Mouse (Mus musculus) gastrocnemius, postnatal 14 days (tissue): ENCODE results near the gene Fam216b. TPM values are rescaled to one million over a fixed set of nuclear protein-coding genes. Genes with fewer than 3 reads are reported as not detected.

Experiments
- DNase-seq: peaks from one replicate; pipeline ENCODE4 v3.0.0; 2021; ENCODE audit warnings: mixed read lengths
- intact Hi-C: fragments of 180-260 bp; cut with DNase I; formaldehyde crosslinking; loops from one replicate; pipeline ENCODE4 v1.15.1; 2025; ENCODE audit warnings: low total_unique reads
- long read RNA-seq, 2 experiments: library from polyadenylated mRNA; stranded (forward); transcript quantifications; one replicate each; pipeline ENCODE4 v2.0.0; 2021
- total RNA-seq, 2 experiments: library from RNA; stranded (reverse); gene quantifications; 2 replicates each; pipeline ENCODE4 v1.2.3; 2021

Gene Fam216b
- not detected for total RNA-seq
- long read RNA-seq, experiment 1 = 0 reads
- long read RNA-seq, experiment 2 = 0 reads

DNA sequence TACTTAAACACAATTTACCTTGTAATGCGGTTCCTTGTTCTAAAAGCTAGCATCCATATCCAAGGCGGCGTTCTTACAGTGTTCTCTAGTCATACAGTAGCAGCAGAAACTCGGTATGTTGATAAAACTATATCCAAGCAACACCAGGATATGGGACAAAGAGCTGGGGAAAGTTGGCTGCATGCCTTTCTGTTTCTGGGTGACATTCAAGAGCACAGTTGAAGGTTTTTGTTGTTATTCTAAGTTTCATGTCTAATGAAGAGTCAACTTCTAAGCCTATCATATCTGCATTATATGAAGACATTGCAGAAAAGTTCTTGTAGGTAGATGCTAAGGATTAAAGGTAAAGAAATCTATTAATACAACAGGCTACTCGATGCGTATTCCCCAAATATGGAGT is at the start of gene Fam216b:
TSS of gene Fam216b (minus strand) at position 101 of the 400 bp plus-strand sequence.
- intact Hi-C loops = no loop called here
- DNase-seq = no peak

DNA sequence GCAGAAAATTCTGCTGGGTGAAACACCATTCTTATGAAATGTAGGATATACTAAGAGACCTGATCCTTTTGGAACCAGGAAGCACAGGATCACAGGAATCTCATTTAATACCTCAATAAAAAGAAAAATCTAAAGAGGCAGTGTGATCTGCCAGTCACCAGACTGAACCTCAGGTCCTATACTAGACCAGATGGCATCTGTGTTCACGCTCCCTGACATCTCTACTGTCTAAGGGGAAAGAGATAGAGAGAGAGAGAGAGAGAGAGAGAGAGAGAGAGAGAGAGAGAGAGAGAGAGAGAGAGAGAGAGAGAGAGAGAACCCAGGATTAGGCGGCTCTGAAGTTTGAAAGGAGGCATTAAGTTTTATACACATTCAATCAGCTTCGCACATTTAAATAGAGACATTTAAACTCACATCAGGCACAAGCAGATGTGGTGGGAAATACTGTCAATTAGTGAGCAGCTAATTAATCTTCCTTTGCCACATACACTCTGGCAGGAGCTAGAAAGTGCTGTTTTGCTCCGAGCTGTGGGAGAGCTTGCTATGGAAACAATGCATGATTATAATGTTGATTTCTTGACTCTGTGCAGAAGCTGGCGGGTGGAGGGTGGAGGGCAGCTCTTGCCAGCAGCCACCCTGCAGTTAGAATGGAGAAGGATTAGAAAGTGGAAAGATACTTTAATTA is 43.7 kb upstream of the Fam216b start:
- intact Hi-C loops = no loop called here

GRCm38 (mm10) chr14:78126670-78127069 is 37.9 kb upstream of the Fam216b start:
- intact Hi-C loops = no loop called here
- DNase-seq = no peak

More for the DNA sequence above, 43.7 kb upstream of the Fam216b start:
- DNase-seq = no peak

DNA sequence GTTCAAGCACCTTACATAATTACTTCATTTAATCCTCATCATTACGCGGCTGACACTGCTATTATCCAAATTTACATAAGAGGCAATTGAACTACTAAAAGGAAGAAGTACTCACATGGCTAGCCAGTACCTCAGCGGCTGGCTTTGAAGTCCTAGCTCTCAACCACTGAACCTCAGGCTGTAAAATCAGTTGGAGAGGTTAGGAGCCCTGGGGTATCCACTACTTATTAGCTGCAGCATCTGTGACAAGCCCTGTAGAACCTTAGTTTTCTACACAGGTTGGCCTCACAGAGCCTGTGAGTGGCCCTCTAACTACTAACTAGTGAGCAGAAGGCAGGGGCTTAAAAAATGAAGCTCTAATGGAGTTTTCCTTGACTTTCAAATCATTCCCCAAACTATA is 31.5 kb upstream of the Fam216b start:
- intact Hi-C loops = no loop called here
- DNase-seq = no peak

DNA sequence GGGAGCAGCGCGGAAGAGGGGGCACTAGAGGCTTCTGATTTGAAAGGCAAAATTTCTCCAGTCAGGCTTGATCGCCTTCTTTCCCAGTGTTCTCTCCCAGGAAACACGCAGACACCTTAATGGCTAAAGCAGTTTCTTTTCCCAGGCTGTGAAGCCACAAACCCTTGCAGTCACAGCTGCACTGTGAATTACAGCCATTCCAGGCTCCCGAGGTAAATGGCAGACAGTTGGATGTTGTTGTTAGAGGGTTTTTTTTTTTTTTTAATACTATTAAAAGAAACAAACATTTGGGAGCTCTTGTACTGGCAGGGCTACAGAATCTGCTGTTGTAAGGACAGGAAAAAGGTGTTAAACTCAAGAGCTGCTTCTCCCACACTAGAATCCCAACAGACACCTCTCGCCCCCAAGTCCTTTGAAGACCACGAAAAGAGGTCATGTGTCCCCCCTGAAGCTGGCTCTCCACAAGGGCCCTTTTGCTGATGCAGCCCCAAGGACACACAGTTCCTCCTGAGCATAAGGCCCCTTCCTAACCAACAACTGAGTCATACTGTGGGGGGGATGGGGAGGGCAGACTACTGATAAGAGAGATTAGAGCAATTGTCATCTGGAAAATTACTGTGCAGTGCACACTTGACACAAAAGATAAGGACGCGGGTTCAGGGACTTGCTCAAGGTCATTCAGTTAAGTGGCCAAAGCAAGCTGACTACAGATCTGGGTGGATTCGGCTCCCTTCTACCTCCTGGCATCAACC is 30.8 kb upstream of the Fam216b start:
- DNase-seq = no peak
- intact Hi-C loops = no loop called here

- intact Hi-C loops = no loop called here
- DNase-seq = no peak
Measured at GRCm38 (mm10) chr14:78117671-78118070, 28.9 kb upstream of the Fam216b start.

DNA sequence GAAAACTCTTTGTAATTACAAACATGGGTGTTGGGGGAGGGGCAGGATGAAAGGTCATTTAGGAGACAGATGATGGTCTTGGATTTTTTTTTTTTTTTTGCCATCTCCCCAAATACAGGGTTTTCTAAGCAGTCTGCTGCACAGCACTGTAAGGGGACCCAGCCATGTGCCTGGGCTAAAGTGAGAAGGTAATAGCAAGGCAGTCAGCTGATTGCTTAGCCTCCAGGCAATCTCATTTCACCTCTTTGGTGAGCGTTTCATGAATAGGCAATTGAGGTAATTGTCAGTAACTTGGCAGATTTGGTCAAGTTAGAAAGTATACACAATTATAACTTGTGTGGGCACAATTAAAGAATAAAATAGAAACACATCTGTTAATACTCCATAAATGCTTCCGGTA is 28.5 kb upstream of the Fam216b start:
- DNase-seq = no peak
- intact Hi-C loops = no loop called here

GRCm38 (mm10) chr14:78112466-78112865 is 23.7 kb upstream of the Fam216b start:
- intact Hi-C loops = no loop called here
- DNase-seq = no peak

GRCm38 (mm10) chr14:78110871-78111270 is 22.1 kb upstream of the Fam216b start:
- intact Hi-C loops = no loop called here

GRCm38 (mm10) chr14:78109419-78109818 is 20.6 kb upstream of the Fam216b start:
- no peak for DNase-seq
- intact Hi-C loops = no loop called here

More at GRCm38 (mm10) chr14:78110871-78111270, 22.1 kb upstream of the Fam216b start:
- DNase-seq = no peak

DNA sequence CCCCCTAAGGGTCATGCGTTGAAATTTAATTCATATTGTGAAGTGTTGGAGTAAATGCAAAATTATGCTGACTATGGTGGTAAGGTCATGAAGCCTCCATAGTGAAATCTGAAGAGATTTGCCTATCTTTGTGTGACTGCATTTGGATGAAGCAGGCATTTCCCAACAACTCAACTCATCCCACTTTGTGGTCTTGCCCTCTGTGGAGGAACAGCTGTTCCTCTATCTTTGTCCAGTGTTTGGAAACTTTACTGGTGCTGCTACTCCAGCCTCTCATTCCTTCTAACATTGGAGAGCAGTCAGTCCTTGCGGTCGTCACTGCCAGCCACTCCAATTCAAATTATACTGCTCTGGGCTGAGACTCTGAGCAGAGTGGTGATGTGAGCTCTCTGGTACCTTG is 19.6 kb upstream of the Fam216b start:
- no peak for DNase-seq
- intact Hi-C loops = no loop called here

DNA sequence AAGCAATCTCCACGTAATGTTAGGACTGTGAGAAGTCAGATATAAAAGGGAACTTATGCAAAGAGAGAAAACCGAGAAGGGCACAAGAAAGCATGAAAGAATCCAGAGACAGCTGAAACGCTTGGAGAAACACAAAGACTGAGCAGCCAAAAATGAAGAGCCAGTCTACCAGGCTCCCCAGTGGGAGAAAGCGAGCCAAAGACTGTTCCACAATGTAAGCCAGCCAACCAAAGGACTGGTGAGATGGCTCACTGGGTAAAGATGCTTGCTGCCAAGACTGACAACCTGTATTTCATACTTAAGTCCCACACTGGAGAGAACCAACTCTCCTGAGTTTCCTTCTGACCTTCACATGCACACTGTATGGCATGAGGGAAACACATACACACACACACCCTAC is 784 bp upstream of the Fam216b start:
- intact Hi-C loops = no loop called here
- DNase-seq = no peak

GRCm38 (mm10) chr14:78083465-78083864 is 5.3 kb downstream of the Fam216b start:
- no peak for DNase-seq
- intact Hi-C loops = no loop called here

DNA sequence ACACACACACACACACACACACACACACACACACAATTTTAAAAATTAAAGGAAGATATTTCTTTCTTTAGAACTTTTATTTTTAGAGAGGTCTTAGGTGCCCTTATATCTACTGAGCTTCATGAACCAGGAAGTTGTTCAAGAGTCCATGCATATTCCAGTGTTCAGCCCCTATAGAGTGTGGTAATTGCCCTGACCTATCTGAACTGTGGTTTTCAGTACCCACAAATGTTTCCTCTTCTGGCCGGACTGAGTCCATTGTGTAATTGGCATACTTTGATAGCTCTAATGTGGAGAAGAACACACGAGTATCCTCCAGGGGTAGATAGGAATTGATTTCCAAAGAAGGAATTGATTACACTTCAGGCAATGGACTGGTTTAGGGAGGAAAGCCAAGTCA is 11.3 kb downstream of the Fam216b start:
- DNase-seq = no peak
- intact Hi-C loops = no loop called here

GRCm38 (mm10) chr14:78065938-78066710 is 22.7 kb downstream of the Fam216b start:
- intact Hi-C loops = no loop called here
- peak; percentile 16 for DNase-seq

DNA sequence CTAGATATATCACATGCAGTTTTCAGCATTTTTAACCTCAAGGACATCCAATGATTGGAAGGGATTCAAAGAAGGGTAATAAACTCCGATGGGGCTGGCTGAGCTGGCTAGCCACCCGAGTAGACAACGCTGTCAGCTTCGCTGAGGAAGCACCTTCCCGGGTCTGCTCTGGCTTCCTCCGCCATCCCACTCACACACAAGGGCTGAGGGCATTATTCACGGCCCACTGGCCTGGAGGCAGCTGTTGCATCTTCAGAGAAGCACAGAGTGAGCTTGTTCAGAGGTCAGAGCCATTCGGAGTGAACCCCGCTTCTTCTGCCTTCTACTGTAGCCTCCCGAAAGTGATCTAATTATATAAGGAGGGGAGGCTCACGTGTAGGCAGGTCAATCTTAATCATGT is 26.3 kb downstream of the Fam216b start:
- intact Hi-C loops = no loop called here
- DNase-seq = no peak

GRCm38 (mm10) chr14:78060609-78060951 is 28.2 kb downstream of the Fam216b start:
- no peak for DNase-seq
- intact Hi-C loops = no loop called here

DNA sequence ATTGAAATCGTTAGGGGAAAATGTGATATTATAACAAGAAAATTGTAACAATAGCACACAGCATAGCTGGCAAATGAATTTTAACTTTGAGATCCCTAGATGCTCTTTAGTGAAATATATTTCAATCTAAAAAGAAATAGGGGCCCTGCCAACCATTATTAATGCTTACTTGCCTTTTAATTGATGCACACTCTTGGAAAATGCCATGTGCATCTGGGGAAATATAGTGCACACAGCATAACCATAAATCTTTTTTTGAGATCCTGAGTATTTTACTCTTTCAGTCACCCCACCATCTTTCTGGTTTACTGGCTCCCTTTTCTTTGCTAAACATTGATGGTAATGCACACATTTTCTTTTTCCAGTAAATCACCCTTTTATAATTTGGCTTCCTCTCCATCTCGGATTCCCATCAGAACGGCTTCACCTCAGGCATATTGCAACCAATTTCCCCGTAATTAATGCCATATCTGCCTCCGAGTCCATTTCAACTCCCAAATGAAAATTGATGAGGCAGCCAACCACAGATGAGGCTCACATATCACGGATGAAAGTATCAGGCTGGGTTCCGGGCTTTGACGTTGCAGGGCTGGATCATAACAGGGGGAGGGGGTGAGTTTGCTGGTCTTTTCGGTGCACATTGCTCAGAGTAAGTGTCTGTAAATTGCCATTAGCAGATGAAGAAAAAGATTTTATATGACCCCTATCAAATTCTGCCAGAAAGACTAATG is 28.8 kb downstream of the Fam216b start:
- DNase-seq = no peak
- intact Hi-C loops = no loop called here

DNA sequence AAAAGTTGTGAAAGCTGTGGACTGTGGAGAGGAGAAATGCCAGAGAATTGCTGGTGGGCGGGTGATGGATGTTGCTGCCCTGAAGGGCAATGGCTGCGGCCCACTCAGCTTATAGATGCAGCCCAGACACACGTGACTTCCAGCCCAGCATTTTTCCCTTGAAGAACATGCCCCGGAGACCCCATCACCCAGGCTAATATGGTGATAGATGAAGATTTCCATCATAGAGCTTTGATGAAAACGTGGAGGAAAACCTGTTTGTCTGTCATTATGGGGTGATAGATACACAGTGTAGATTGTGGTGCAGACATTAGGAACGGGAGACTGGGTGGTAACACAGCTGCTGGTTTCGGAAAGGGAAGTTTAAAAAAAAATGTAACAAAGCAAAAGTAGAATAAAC is 31.4 kb downstream of the Fam216b start:
- no peak for DNase-seq
- intact Hi-C loops = no loop called here

GRCm38 (mm10) chr14:78056371-78056770 is 32.4 kb downstream of the Fam216b start:
- no peak for DNase-seq

More at GRCm38 (mm10) chr14:78056371-78056770, 32.4 kb downstream of the Fam216b start:
- intact Hi-C loops = no loop called here
